Mouse (Mus musculus): Measurements from ENCODE around the gene Prr30. TPM values are rescaled to one million over a fixed set of nuclear protein-coding genes. Genes with fewer than 3 reads are reported as not detected.
"Not testable (repeated sequence)": the region's sequence is repeated elsewhere in the genome, so short reads cannot be mapped to it uniquely, and the experiment has no call there.

Prr30 gene
- not detected in 2 replicates for total RNA-seq (2017)

DNA sequence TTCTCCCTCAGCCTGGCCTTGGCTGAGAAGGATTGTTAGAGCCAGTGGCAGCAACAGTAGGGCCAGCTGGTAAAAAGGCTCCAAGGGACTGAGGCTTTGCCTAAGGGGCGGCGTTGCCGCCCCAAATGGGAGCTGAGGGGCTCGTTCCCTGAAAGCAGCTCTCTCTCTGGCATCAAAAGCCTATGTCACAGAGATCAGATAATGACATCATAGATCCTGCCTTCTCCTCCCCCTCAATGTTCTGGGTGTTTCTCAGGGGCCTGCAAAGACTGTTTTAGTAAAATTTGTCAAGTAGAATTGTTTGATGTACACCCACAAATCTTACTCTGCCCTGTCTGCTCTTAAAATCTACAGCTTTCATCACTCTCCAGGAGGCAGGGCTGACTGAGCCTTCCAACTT lies at the start of gene Prr30:
Gene Prr30 (minus strand): TSS at position 101 of the 400 bp plus-strand sequence.
- ATAC-seq (replicated peaks; ENCODE audit: low read depth, poor library complexity, severe bottlenecking): peak; percentile 66; the same call in 1 of the 2 replicates

DNA sequence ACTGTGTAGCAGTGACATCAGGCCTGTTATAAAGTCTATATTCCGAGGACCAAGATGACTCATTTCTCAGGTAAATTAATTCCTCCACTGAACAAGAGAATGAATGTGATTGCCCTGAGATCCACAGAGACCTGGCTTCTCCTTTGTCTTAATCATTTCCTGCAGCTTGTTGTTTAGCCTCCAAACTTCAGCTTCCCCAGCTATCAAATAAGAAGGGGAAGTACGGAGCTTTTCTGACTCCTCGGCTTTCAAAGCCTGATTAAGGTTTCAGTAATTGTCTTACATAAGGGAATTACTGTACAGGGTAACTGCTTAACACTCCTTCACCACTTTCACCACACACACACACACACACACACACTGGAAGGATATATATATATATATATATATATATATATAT lies 46.7 kb upstream of the Prr30 start:
- peak; percentile 86 for ATAC-seq (replicated peaks; ENCODE audit: low read depth, poor library complexity, severe bottlenecking)

DNA sequence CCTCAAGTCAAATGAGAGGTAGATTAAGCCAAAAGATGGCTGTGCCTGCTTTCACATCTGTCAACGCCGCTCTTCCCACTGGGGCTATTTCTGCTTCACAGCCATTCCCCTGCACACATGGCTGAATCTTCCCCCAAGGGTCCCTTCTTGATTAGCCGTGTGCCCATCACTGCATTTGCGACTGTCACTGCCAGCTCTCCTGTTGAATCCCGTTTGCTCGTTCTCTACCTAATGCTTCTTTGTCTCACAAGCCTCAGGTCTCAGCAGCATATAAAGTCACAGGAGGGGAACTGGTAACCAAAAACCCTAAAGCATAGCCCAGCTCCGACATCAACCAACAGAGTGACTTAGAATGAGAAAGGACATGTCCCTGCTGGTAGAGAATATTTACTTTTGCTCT lies 45.6 kb upstream of the Prr30 start:
- no peak for ATAC-seq (replicated peaks; ENCODE audit: low read depth, poor library complexity, severe bottlenecking)

DNA sequence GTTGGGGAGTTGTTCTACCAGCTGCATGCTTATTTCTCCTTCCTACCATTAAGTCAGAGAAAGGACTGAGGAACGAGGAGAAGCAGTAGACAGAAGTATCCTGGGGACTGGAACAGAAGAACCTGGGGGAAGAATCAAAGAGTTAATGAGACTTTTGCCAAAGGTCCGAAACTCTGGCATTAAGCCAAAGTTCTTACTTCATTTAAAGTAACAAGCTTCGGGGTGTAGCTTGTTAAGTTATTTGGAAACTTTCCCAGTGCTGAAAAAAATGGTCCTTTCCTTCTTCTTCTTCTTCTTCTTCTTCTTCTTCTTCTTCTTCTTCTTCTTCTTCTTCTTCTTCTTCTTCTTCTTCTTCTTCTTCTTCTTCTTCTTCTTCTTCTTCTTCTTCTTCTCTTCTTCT lies 44.3 kb upstream of the Prr30 start:
- ATAC-seq (replicated peaks; ENCODE audit: low read depth, poor library complexity, severe bottlenecking): not testable (repeated sequence)

DNA sequence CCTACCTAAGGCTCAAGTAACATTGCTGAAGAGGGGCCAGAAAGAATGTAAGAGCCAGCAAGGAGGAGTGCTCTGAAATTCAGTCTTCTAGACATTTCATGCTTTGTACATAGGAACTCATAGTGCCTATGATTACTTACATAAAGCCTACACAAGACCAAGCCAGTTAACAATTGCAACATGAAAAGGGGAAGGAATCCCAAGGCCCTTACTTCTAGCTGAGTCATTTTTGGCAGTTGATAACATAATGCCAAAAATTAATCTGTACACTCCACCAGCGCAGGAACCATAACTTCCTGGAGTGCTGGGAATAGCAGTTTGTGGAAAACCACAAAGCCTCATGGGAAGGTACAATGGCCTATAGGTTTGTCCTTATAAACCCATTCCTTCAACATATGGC lies 37.8 kb upstream of the Prr30 start:
- peak; percentile 93 for ATAC-seq (replicated peaks; ENCODE audit: low read depth, poor library complexity, severe bottlenecking)

DNA sequence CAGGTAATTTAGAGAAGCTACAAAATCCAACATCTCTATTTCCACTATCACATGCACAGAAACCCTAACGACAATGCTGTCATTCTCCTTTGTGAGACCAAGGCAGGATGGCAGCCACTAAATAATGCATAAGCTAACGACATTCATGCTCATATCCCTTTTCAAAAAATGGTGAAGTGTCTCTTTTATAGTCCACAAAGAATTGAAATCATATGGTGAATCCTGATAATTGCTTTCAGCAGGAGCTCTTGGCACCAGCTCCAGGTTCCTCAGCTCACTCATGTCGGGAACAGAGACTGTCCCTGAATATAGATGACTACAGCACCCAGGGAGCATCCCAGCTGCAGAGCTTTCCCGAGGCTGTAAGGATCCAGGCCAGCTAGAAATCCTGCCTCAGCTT lies 28.9 kb upstream of the Prr30 start:
- no peak for ATAC-seq (replicated peaks; ENCODE audit: low read depth, poor library complexity, severe bottlenecking)

DNA sequence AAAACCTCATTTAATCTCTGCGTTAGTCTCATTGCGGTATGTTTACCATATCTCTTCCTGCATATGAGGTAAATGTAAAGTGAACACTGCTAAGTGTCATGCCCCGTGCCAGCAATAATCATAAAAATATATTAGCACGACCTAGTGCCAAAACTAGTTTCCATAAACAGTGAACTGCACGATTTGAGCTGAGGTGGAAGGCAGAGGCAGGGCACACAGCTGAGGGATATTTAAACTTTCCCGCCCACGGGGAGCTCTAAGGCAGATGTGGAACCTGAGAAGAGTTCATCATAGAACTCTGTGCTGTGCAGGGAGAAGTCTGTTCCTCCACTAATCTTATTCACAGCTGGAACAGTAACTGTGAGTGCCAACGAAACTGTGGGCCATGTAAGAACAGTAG lies 22.2 kb upstream of the Prr30 start:
- no peak for ATAC-seq (replicated peaks; ENCODE audit: low read depth, poor library complexity, severe bottlenecking)

DNA sequence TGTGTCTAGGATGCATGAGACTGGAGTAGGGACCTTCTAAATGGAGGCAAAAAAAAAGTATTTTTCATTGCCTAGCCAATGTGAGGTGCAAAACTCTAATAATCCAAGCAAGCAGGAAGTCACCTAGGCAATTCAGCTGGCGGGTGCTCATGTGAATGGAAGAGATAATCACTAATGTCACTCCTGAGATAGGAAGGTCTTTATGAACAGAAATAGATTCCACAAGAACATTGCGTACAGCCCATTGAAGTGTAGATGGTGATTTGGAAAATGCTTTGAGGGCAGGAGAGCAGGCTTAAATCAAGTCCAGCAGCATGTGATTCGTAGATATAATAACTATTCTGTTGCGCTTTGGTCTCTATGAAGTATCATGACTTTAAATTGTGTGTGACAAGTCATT lies 27.9 kb downstream of the Prr30 start:
- no peak for ATAC-seq (replicated peaks; ENCODE audit: low read depth, poor library complexity, severe bottlenecking)

Measured in common myeloid progenitor, adult 5-6 weeks (primary cell).